Mouse (Mus musculus) heart, postnatal 14 days (tissue): ENCODE measurements at regions not wholly inside any gene's neighbourhood (a gene's known extent, or its start where the extent isn't known, plus 50 kb on each side); places are given as distances from the start of the nearest gene placed in this dataset.
A peak's percentile ranks its signal among the peaks of the same experiment; 100 is the strongest.

ENCODE experiments used
- DNase-seq, 2 experiments: peaks; one replicate each; pipeline ENCODE4 v3.0.0; 2021 to 2022
- intact Hi-C: fragments of 180-260 bp; cut with DNase I; formaldehyde crosslinking; loops from one replicate; pipeline ENCODE4 v1.15.1; 2025

DNA sequence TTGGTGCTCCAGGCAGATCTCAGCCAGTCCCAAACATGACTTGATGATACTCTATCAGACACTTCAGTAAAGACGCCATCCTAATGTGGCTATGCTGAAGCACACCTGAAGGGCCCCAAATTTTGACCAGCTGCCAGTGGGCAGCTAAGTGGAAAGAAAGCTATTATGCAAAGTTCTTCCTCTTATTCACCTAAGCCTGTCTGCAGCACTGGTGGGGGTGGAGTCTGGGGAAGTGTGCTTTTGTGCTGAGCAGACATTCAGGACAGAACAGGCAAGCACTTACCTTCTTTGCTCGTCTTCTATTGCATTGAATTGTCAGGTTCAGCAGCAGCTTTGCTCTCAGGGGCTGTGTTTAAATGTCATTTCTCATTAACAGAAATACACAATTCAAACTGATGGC is 200.7 kb downstream of the Pla2g4a start:
- no peak for DNase-seq
- intact Hi-C loops, result no loop called here

DNA sequence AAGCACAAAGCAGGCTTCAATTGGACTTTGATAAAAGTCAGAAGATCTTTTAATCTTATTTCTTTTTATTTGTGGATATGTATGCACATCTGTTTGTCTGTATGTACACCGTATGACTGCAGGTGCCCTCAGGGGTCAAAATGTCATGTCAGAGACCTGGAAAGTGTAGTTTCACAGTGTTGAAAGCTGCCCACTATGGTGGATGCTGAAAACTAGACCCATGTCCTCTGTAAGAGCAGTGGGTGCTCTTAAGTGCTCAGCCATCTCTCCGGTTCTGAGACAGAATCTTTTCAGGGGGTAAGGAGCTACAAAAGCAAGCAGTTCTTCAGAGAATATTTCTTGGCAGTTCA is 202.3 kb downstream of the Pla2g4a start:
- DNase-seq, result no peak
- intact Hi-C loops, result no loop called here

DNA sequence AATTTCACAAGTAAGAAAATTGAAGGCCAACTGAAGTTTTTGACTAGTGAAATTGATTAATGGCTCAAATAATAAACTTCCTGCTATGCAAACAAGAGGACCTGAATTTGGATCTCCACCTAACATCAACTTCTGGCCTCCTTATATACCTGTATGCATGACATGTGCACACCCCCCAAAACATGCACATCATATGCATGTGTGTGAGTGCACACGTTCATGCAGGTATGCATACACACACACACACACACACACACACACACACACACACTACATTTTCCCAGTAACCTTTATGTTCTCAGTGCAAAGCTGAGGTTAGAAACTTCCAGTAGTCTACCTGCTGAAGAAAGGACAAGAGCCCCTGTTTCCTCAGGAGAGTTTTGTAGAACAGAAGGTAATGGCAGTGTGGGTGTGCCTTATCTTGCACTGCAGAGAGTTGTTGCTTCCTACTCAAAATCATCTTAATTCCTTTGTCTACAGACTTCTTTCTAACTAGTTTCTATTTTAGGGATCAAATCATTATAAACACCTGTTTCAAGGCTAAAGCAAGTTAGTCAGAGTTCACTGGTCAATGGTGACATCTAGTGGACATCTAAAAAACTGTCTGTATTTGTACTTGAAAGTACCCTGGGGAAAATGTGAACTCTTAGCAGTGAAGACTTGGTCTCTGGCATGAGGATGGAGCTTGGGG is 202.9 kb downstream of the Pla2g4a start:
- peak in 1 of 2 experiments; percentile 4 for DNase-seq
- intact Hi-C loops, result no loop called here

DNA sequence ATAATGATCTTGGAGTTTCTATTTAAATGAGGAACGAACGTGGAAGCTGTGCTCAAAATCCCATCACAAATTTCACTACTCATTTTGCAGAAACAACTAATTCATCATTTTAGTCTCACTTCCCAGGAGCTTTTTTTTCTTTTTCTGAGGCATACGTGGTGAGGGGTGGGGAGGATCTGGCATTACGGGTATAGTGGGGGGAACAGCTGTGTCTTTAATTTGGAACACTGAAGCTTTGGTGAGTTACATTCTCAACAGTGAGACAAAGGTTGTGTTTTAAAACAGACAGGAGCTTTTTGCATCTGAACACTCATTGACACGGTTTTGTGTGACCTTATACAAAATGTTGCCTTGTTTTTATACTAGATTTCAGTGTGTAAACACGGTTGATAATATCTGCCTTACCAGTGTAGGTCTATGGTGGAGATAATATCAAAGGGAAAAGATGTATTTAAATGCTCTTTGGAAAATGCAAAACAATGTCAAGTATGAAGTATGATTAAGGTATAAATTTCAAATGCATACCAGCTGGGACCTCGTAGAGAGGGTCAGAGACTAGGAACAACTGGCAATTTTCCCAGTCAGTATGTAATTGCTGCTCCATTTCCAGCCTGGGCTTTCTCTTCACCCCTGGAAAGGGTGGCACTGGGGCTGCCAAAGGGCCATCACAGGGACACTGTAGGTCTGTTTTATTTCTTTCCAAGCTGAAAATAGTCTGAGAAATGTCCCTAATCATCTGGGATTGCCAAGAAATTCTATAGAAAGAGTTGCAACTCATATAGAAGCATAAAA is 207.6 kb downstream of the Pla2g4a start:
- no peak for DNase-seq
- intact Hi-C loops, result no loop called here

DNA sequence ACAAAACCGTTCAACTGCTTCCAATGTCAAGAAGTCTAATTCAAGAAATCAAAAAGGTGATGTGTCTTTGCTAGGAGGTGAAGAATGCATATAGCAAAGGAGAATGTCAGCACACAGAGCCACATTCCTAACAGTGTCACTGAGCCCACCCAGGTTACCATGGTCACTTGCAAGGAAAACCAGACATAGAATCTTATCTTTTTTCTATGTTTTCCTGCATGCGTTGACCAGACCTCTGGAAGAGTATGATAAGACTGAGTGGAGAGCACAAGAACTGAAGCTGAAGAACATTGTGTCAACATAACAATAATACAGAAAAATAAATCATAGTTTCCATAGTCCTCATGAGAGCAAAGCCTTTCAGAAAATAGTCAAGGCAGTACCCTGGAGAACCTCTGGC is 211.7 kb downstream of the Pla2g4a start:
- intact Hi-C loops, result no loop called here
- no peak for DNase-seq

- intact Hi-C loops, result no loop called here
- no peak for DNase-seq
Observed at GRCm38 (mm10) chr1:149738959-149739358, 222.1 kb downstream of the Pla2g4a start.

GRCm38 (mm10) chr1:149734241-149734640 is 226.8 kb downstream of the Pla2g4a start:
- intact Hi-C loops, result no loop called here
- no peak for DNase-seq

- DNase-seq, result no peak
- intact Hi-C loops, result no loop called here
Observed at GRCm38 (mm10) chr1:149715171-149715570, 245.9 kb downstream of the Pla2g4a start.

DNA sequence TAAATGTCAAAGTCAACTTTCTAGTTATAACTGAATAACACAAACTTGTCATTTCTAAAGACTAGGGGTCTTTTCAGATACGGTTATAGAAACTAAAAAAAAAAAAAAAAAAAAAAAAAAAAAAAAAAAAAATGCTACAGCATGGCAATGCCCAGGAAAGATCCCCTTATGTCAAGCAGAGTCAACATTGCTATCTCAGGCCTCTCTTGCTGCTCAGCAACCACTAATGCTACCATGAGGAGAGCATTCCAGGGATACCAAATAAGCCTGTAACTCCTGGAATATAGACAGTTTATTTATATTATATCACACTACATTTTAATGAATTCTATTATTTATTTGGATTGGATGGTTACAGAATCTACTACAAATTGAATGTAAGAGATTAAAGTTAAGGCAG is 248.8 kb downstream of the Pla2g4a start:
- intact Hi-C loops, result no loop called here
- DNase-seq, result no peak

GRCm38 (mm10) chr1:149705223-149705622 is 255.9 kb downstream of the Pla2g4a start:
- no peak for DNase-seq

GRCm38 (mm10) chr1:149699411-149699810 is 261.7 kb downstream of the Pla2g4a start:
- intact Hi-C loops, result no loop called here
- no peak for DNase-seq

More at GRCm38 (mm10) chr1:149705223-149705622, 255.9 kb downstream of the Pla2g4a start:
- intact Hi-C loops, result no loop called here

- DNase-seq, result no peak
- intact Hi-C loops, result no loop called here
Observed at GRCm38 (mm10) chr1:149674166-149674565, 286.9 kb downstream of the Pla2g4a start.

DNA sequence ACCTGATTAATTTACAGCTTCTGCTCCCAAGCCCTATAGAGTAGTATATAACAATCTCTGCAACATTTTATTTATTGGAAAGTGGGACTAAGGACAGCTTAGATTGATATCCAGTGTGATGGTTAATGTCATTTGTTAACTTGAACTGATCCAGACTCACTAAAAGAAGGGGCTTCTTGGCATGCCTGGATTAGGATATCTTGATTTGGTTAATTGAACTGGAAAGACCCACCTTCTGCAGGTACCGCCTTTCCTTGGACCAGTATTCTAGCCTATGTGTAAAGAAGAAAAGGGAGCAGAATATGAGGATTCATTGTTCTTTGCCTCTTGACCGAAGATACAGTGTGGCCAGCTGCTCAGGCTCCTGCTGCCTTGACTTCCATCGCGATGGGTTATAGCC is 288.5 kb downstream of the Pla2g4a start:
- no peak for DNase-seq
- intact Hi-C loops, result no loop called here

GRCm38 (mm10) chr1:149672117-149672516 is 289.0 kb downstream of the Pla2g4a start:
- DNase-seq, result no peak
- intact Hi-C loops, result no loop called here

DNA sequence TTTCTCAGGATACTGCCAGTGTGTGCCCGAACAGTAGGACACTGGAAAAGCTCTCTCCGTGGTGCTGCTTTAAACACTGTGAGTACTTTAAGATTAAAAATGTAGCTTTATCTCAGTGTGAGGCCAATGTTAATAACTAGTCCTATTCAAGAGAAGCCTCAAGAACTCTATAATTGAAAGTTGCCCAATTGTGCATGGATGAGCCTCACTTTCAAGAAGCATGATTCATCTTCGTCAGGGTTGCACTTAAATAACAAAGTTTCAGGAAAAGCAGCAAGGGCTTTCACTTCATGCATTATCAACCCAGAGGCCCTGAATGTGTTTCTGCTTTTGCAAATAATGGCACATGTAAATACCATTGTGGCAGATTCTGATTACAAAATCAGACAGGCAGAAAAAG is 290.0 kb downstream of the Pla2g4a start:
- no peak for DNase-seq
- intact Hi-C loops, result no loop called here
